Mouse (Mus musculus): ENCODE measurements around the gene Mpdz. TPM values are rescaled to one million over a fixed set of nuclear protein-coding genes. Genes with fewer than 3 reads are reported as not detected.

The Mpdz gene
- total RNA-seq (2021), result 10 to 100 TPM; 52.7 to 85.0 TPM
- long read RNA-seq, experiment 1, full-length matches to known transcripts, result 5 of 77 reads
- long read RNA-seq, experiment 1, partial matches to known transcripts, result 16 of 77 reads
- long read RNA-seq, experiment 1, other reads (novel, unspliced or antisense), result 56 of 77 reads
- long read RNA-seq, experiment 2, full-length matches to known transcripts, result 4 of 48 reads
- long read RNA-seq, experiment 2, partial matches to known transcripts, result 9 of 48 reads
- long read RNA-seq, experiment 2, other reads (novel, unspliced or antisense), result 35 of 48 reads

DNA sequence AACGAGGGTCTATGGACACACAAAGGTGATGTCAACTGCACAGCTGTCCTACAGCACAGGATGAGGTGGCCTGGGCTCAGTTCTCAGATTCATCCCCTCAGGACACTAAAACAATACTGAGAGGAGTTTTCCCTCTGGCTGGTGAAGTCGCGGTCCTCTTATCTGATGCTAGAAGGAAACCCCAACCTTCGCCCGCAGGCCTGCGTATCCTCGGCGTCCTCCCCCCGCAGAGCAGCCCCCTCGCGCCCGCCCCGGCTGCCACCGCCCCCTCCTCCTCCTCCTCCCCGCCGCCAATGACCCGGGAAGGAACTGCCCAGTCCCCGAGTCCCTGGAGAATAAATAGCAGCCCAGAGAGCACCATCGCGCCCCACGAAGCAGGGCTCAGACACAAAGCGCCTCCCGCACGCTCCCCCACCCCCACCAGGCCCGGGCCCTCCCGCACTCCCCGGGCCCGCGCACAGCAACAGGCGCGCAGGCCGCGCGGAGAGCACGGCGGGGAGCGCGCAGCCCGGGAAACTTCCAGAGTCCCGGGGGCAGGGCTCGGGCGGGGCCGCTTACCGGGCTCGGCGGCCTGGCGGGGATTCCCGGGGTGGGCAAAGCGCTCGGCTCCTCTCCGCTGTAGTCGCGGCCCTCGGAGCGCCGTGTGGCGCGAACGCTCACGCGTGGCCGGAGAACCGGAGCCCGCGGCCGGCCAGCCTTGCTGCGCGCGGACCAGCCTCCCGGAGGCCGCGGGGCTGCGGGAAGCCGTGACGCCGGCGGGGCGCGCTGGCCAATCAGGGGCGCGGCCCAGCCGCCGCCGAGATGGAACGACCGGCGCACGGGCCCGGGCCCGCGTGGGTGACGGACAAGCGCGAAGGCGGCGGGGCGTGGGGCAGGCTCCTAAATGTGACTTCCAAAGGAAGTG, at the start of gene Mpdz:
TSS of gene Mpdz (minus strand) at position 738 of the 904 bp plus-strand sequence.
- no peak for TF ChIP-seq CTCF (IDR thresholded peaks at IDR 0.05)
- intact Hi-C loops (cut with DNase I), result no loop called here
- Histone ChIP-seq H3K4me3 (peak within 1 kb of the TSS; percentile 96), H3K27ac (peak within 1 kb of the TSS; percentile 97)
- peak; percentile 90 for DNase-seq

DNA sequence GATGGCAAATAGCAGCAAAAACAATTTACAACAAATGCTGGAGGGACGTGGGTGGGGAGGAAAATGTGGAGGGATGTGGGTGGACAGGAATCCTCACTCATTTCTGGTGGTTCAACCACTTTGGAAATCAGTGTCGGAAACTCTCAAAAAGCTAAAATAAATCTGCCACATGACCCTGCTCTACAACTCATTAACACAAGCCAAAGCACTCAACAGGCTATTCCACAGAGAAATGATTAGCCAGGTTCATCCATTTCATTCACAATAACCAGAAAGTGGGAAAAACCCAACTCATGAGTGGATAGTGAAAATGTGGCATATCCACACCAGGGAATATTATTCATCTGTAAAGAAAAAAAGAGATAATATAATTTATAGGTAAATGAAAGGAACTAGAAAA, 47.9 kb upstream of the Mpdz start:
- H3K27ac ChIP-seq, result no peak overlapping the region
- TF ChIP-seq CTCF (IDR thresholded peaks at IDR 0.05), result no peak
- DNase-seq, result no peak
- no peak overlapping the region for H3K4me3 ChIP-seq
- intact Hi-C loops (cut with DNase I), result loop anchor here (10.0 kb wide), 1 partner anchor 1124 kb away; no protein-coding TSS in a partner anchor

DNA sequence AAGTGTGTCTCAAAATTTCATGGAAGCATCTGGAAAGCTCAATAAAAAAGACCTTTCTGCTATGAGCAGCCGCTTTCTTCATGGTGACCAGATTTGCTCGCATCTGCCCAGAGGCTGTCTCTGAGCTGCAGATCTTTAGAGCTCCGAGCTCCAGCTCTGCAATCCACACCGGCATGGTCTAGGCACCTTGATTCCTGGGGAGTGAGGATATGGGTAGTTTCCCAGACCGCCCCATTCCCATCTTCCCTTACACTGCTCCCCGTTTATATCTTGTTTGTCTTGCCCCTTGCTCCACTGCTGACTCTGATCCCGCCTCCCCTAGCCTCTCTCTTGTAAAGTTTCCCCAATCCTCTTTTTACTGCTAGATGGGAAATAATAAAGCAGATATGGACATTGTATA, 42.0 kb upstream of the Mpdz start:
- peak overlapping the region; percentile 57 for H3K4me3 ChIP-seq
- H3K27ac ChIP-seq, result peak overlapping the region; percentile 67
- intact Hi-C loops (cut with DNase I), result no loop called here
- no peak for TF ChIP-seq CTCF (IDR thresholded peaks at IDR 0.05)
- peak; percentile 21 for DNase-seq

DNA sequence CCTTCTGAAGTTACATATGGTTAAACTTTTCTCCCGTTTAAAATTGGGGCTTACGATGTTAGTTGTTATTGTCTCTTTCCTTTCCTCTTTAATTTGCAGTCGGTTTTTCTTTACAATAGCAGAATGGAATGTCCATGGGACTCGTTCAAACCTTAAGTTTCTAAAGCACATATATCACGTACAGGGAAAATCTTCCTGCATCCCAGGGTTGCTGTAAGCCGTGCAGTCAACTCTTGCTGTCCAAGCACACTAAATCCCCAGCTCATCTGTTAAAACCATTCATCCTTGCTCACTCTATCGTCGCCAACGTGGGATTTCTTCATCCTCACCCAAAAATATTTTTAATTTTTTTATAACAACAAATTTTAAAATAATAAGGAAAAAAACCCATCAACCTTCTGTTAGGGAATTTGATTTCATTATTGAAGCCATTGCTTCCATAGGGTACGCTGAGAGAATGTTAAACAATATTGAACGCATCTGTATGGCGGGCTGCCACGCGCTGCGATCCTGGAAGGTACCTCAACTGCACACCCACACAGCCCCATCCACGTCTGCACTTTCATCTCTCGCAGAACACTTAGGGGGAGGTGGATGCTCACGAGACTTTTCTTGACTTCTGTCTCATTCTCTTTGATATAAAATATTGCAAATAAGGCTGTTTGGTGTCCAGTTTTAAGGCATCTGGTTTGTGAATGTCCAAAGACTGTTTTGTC, 41.4 kb upstream of the Mpdz start:
- Histone ChIP-seq H3K27ac (peak overlapping the region; percentile 67), H3K4me3 (peak overlapping the region; percentile 57)
- intact Hi-C loops (cut with DNase I), result no loop called here
- TF ChIP-seq CTCF (IDR thresholded peaks at IDR 0.05), result no peak
- peak; percentile 28 for DNase-seq

DNA sequence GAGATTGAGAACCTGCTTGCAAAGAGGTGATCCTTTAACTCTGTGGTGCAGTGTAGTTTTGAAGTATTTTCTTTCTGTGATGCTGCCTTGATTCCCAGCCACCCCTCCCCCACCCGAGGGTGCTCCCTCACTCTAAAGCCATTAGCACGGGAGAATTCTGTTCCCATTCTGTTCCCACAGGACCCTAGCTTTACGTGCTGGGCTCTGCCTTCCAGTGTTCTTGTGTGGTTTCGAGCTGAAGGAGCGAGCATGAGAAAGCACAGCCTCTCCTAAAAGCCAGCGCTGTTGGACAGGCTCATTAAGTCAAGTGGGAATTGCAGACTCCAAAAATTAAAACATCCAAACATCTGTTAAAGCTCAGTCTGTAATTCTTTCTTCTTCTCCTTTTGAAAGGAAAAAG, 40.5 kb upstream of the Mpdz start:
- Histone ChIP-seq H3K27ac (peak overlapping the region; percentile 67), H3K4me3 (peak overlapping the region; percentile 57)
- peak; percentile 52 for DNase-seq
- TF ChIP-seq CTCF (IDR thresholded peaks at IDR 0.05), result no peak
- intact Hi-C loops (cut with DNase I), result no loop called here

DNA sequence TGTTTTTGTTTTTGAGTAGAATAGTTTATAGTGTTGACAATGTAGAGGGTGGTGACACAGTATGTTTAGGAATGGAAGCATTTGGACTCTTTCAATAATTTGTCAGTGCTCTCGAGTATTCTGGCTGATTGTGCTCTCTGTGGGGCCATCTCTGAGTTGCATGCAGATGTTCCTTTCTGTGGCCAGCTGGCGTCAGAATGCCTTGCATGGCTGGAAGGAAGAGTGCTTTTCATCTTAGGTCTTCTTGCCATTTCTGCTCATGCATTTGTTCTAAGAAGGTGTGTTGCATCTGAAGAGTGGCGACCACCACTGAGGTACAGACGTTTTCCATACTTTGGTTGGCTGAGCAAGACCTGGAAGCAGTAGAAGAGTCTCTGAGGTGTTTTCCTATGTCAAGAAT, 24.2 kb upstream of the Mpdz start:
- DNase-seq, result peak; percentile 37
- no peak for TF ChIP-seq CTCF (IDR thresholded peaks at IDR 0.05)
- no peak overlapping the region for H3K27ac ChIP-seq

DNA sequence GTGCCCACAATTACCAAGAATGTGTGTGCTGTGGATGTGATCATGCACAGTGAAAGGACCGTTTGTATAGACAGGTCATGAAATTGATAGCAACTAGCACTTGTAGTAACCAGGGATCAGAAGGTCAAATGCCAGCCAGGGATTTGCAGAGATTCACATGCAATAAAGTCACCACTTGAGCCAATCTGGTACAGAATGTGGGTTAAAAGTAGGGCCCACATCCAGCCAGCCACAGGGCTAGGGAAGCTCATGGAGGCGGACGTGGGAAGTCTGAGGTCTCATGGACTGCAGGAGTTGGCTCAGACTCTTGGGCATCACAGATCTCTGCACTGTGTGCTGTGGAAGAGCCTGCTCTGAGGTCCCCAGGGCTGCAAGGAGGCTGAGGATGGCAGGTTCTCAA, 22.6 kb upstream of the Mpdz start:
- no peak for TF ChIP-seq CTCF (IDR thresholded peaks at IDR 0.05)
- DNase-seq, result no peak

More for the DNA sequence above, 24.2 kb upstream of the Mpdz start:
- H3K4me3 ChIP-seq, result no peak overlapping the region
- intact Hi-C loops (cut with DNase I), result no loop called here

DNA sequence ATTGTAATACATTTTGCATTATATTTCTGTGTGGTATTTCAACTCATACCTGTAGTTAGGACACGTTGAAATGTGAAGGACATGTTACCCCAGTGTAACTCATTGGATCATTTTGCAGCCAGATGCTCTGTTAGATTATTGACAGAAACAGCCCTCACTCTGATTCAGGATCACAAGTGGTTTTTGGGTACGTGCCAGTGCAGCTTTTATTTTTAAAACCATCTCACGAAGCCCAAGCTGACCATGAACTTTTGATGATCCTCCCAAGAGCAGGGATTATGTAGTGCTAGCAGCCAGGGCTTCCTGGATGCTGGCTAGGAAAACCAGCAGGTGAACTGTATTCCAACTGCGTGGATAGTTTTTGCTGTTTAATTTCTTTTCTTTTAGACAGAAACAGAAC, 19.6 kb upstream of the Mpdz start:
- no peak for TF ChIP-seq CTCF (IDR thresholded peaks at IDR 0.05)
- no peak overlapping the region for H3K4me3 ChIP-seq
- H3K27ac ChIP-seq, result 0 out of 2 replicates have a peak overlapping the region, but pooled peaks have one; percentile 7
- peak; percentile 34 for DNase-seq
- intact Hi-C loops (cut with DNase I), result no loop called here

More for the DNA sequence above, 22.6 kb upstream of the Mpdz start:
- Histone ChIP-seq H3K27ac (no peak overlapping the region), H3K4me3 (no peak overlapping the region)
- intact Hi-C loops (cut with DNase I), result no loop called here

DNA sequence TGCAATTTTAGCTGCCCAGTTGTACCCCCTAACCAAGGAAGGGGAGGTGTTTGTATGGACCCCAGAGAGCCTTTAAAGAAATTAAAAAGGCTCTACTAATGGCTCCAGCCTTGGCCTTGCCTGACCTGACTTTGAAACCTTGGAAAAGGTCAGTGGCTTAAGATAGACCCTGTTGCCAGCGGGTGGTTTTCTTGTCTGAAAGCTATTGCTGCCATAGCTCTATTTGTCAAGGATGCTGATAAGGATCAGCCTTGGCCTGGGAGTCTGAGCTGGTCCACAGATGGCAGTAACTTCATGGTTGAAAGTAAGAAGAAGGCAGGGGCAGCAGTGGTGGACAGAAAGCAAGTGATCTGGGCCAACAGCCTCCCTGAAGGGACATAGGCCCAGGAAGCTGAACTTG, 16.3 kb upstream of the Mpdz start:
- Histone ChIP-seq H3K4me3 (no peak overlapping the region), H3K27ac (no peak overlapping the region)
- DNase-seq, result no peak
- intact Hi-C loops (cut with DNase I), result no loop called here
- no peak for TF ChIP-seq CTCF (IDR thresholded peaks at IDR 0.05)

DNA sequence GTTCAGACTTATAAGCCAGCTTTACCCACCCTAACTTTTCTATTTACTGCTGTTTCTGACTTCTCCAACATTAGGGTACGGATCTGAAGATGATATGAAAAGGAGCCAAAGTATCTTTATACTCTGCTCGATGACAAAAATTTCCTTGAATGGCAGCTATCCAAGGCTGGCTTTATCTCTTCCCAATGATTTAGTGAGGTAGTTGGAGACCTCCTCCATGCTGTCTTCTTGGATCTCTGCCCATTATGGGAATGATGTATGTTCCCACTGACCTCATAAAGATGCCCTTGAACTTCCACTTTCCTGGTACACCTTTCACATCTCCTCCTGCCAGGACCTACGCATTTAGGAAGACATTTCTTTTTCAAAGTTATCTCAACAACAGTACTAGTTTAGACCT, 11.2 kb upstream of the Mpdz start:
- TF ChIP-seq CTCF (IDR thresholded peaks at IDR 0.05), result no peak
- Histone ChIP-seq H3K4me3 (no peak overlapping the region), H3K27ac (no peak overlapping the region)
- DNase-seq, result no peak
- intact Hi-C loops (cut with DNase I), result no loop called here

DNA sequence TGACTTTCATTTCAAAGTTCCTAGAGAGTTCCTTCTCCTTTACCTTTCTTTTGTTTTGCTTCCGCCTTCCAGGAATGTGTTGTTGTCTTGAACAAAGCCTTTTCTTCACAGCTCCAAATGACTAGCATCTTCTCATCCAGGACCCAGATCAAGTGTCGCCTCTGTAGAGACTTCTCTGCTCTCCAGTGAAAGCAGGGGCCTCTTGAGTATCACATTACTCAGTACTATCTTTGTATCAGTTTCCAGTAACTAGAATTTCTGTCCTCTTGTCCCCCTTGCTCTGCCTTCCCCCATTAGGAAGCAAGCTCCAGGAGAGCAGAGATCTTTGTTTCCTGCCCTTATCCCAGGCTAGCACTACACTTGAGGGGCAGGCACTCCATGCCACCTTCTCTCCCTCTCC, 9.6 kb upstream of the Mpdz start:
- intact Hi-C loops (cut with DNase I), result no loop called here
- no peak overlapping the region for H3K4me3 ChIP-seq
- no peak for DNase-seq
- TF ChIP-seq CTCF (IDR thresholded peaks at IDR 0.05), result no peak
- no peak overlapping the region for H3K27ac ChIP-seq

DNA sequence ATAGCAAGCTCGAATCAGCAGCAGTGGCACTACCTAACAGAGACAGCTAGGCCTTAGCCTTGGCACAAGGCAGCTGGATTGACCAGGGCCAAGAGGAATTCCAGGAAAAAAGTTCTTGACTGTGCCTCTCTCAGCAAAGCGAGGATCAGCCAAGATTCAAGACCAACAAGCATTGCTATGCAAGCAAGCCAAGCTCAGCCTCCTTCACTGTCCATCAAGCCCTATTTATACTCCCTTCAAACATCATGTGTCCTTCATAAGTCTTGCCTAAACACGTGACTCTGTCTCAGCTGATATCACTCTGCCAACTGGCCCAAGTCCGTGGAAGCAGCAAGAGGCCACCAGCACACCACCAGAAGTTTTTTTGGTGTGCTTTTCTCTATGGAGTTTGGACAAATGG, 6.8 kb upstream of the Mpdz start:
- Histone ChIP-seq H3K27ac (no peak overlapping the region), H3K4me3 (no peak overlapping the region)
- TF ChIP-seq CTCF (IDR thresholded peaks at IDR 0.05), result no peak
- no peak for DNase-seq
- intact Hi-C loops (cut with DNase I), result no loop called here

DNA sequence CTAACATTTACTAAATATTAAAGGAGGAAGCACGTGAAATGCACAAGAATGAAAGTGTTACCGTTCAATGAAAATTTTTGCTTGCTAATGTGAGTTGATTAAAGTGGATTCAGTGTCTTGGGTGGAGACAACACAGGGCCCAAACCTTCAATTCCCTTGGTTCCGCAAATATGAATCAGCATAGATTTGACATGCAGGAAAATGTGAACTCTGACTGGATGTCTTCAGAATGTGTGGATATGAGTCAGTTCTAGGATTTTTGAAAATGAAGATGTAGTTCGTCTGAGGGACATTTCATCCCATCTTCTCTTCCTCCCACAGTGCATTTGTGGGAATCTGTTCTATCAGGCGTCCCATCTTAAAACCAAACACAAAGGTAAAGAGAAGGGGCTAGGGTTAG, 951 bp upstream of the Mpdz start:
- peak overlapping the region; percentile 97 for H3K27ac ChIP-seq
- intact Hi-C loops (cut with DNase I), result no loop called here
- TF ChIP-seq CTCF (IDR thresholded peaks at IDR 0.05), result no peak
- H3K4me3 ChIP-seq, result no peak overlapping the region
- no peak for DNase-seq
